Mouse (Mus musculus) CH12.LX (cell line): ENCODE results near the gene Coq8b. TPM values are rescaled to one million over a fixed set of nuclear protein-coding genes. Genes with fewer than 3 reads are reported as not detected.

Experiments
- DNase-seq: peaks from one replicate; pipeline ENCODE4 v3.0.0-alpha.2; 2013; ENCODE audit errors: extremely low read depth
- H3K27ac ChIP-seq: 2 replicates; pipeline ENCODE4 v1.5.1; 2012; ENCODE audit warnings: low read depth, mild to moderate bottlenecking, control low read depth, moderate library complexity; ENCODE audit not compliant: insufficient read depth
- H3K27me3 ChIP-seq: replicated peaks from 2 replicates; pipeline ENCODE3; 2012; ENCODE audit warnings: inconsistent platforms
- H3K36me3 ChIP-seq, 2 experiments: replicated peaks in 1 of 2; 2 replicates each; pipeline versions ENCODE3 to v1.6.1; 2012; ENCODE audit warnings: inconsistent platforms in 1 of 2, low read length in 1 of 2, mild to moderate bottlenecking in 1 of 2, mixed read lengths in 1 of 2, moderate library complexity in 1 of 2; ENCODE audit not compliant: control insufficient read depth in 1 of 2, insufficient read depth in 1 of 2
- H3K4me1 ChIP-seq, 2 experiments: 2 replicates each; pipeline ENCODE4 v1.6.1; 2012; ENCODE audit warnings: inconsistent platforms in 1 of 2, moderate library complexity in 1 of 2; ENCODE audit not compliant: insufficient read depth in 2 of 2, control insufficient read depth in 1 of 2
- H3K4me2 ChIP-seq: 2 replicates; pipeline ENCODE4 v1.6.1; 2012; ENCODE audit warnings: low read depth, mild to moderate bottlenecking, control low read depth; ENCODE audit not compliant: poor library complexity, insufficient read depth, severe bottlenecking
- H3K4me3 ChIP-seq, 3 experiments: fragments of 150-350 bp in 1 of 3; sonication (generic) in 1 of 3; replicated peaks in 1 of 3; 2 replicates each; pipeline versions ENCODE3 to v1.5.1; 2011 to 2012; ENCODE audit warnings: low read depth in 2 of 3, low read length in 2 of 3, mild to moderate bottlenecking in 2 of 3, moderate library complexity in 2 of 3, control low read depth in 1 of 3, improper control_type of control experiment in 1 of 3, inconsistent platforms in 1 of 3, mixed read lengths in 1 of 3; ENCODE audit not compliant: poor library complexity in 1 of 3
- H3K79me2 ChIP-seq: replicated peaks from 2 replicates; pipeline ENCODE4 v1.6.1; 2012; ENCODE audit warnings: mild to moderate bottlenecking, moderate library complexity; ENCODE audit not compliant: control insufficient read depth, poor library complexity, insufficient read depth, severe bottlenecking; ENCODE audit errors: extremely low read depth
- H3K9ac ChIP-seq: 2 replicates; pipeline ENCODE4 v1.6.1; 2012; ENCODE audit warnings: low read depth, mild to moderate bottlenecking, control low read depth, moderate library complexity; ENCODE audit not compliant: insufficient read depth
- H3K9me3 ChIP-seq: replicated peaks from 2 replicates; pipeline ENCODE3; 2012; ENCODE audit warnings: low read length, inconsistent platforms, mixed read lengths
- CHD2 ChIP-seq: IDR thresholded peaks from 2 replicates; pipeline ENCODE4 v1.6.1; 2011; ENCODE audit warnings: low read length, improper control_type of control experiment
- E2F4 ChIP-seq: IDR thresholded peaks from 2 replicates; pipeline ENCODE4 v1.6.1; 2011; ENCODE audit warnings: low read depth, low read length, improper control_type of control experiment; ENCODE audit not compliant: insufficient replicate concordance
- KAT2A ChIP-seq: IDR thresholded peaks from 2 replicates; pipeline ENCODE4 v1.6.1; 2012; ENCODE audit warnings: low read length, improper control_type of control experiment, inconsistent platforms; ENCODE audit not compliant: insufficient replicate concordance
- MXI1 ChIP-seq: IDR thresholded peaks from 2 replicates; pipeline ENCODE4 v1.6.1; 2011; ENCODE audit warnings: mild to moderate bottlenecking, low read depth, low read length, improper control_type of control experiment
- MYC ChIP-seq: IDR thresholded peaks from 2 replicates; pipeline ENCODE4 v1.6.1; 2011; ENCODE audit warnings: low read depth, mild to moderate bottlenecking, improper control_type of control experiment, low read length
- NELFE ChIP-seq: IDR thresholded peaks from 2 replicates; pipeline ENCODE4 v1.6.1; 2011; ENCODE audit warnings: low read depth, low read length, improper control_type of control experiment
- POLR2A ChIP-seq: IDR thresholded peaks from 2 replicates; pipeline ENCODE4 v1.6.1; 2011; ENCODE audit warnings: low read depth, mild to moderate bottlenecking, improper control_type of control experiment, low read length
- TBP ChIP-seq: conservative IDR thresholded peaks from 2 replicates; pipeline ENCODE4 v1.6.1; 2011; ENCODE audit warnings: low read depth, low read length, improper control_type of control experiment
- ZKSCAN1 ChIP-seq: IDR thresholded peaks from 2 replicates; pipeline ENCODE4 v1.6.1; 2012; ENCODE audit warnings: low read depth, inconsistent platforms, low read length, improper control_type of control experiment, borderline replicate concordance
- ZMIZ1 ChIP-seq: IDR thresholded peaks from 2 replicates; pipeline ENCODE4 v1.6.1; 2012; ENCODE audit warnings: low read depth, mild to moderate bottlenecking, inconsistent platforms, low read length, improper control_type of control experiment
- dilution Hi-C: fragments of 300-500 bp; cut with MboI; formaldehyde crosslinking; loops from 2 replicates; pipeline ENCODE4 v1.14.3; 2020; ENCODE audit warnings: low sequenced_read_pairs; ENCODE audit not compliant: extremely low pct_unique_long_range_greater_than_20kb, extremely low pct_ligation_motif_present
- in situ Hi-C: fragments of 300-500 bp; cut with MboI; formaldehyde crosslinking; loops from 3 replicates; pipeline ENCODE4 v1.14.3; 2019; ENCODE audit warnings: low sequenced_read_pairs, low pct_ligation_motif_present, low pct_unique_long_range_greater_than_20kb, mixed read lengths
- polyA plus RNA-seq: library from polyadenylated mRNA; unstranded; fragments of >175 nt; gene quantifications from 2 replicates; pipeline ENCODE4 v1.2.1, GENCODE M21; 2012; ENCODE audit warnings: low read depth; ENCODE audit not compliant: insufficient read length
- total RNA-seq, 2 experiments: library from RNA; depleted of rRNA; stranded (reverse); fragments of 300-350 nt in 1 of 2; fragments of >200 nt in 1 of 2; gene quantifications; 2 replicates each; pipeline ENCODE4 v1.2.3; 2012 to 2014

Gene Coq8b
- total and polyA plus RNA-seq, 3 experiments = 19.7 to 26.5 (median 21.3) TPM

GRCm38 (mm10) chr7:27195681-27196611, 36.9 kb upstream of the Coq8b start, which contains the start of the genes BC024978 and Snrpa (continued):
- peak; percentile 85 for TF ChIP-seq TBP
- TF ChIP-seq E2F4 = no peak
- no peak for TF ChIP-seq ZKSCAN1
- TF ChIP-seq NELFE = peak; percentile 54
- TF ChIP-seq POLR2A = peak; percentile 80
- peak; percentile 92 for TF ChIP-seq MXI1
- TF ChIP-seq KAT2A = peak; percentile 81; the same call in 1 of the 2 replicates
- TF ChIP-seq ZMIZ1 = peak; percentile 60; the same call in 1 of the 2 replicates
- peak; percentile 96 for TF ChIP-seq MYC

- DNase-seq = no peak
- dilution Hi-C loops = no loop called here
- peak overlapping the region; percentile 31; the same call in 1 of the 2 replicates for H3K4me2 ChIP-seq
Observed at GRCm38 (mm10) chr7:27197136-27197535, 35.7 kb upstream of the Coq8b start.

GRCm38 (mm10) chr7:27197634-27198033, 35.2 kb upstream of the Coq8b start:
- H3K4me2 ChIP-seq = no peak overlapping the region
- H3K4me1 ChIP-seq = peaks cover 11 to 59% of the 10 kb centered on the region in 2 experiments
- H3K36me3 ChIP-seq = peaks cover 15 to 57% of the 10 kb centered on the region in 2 experiments
- no peak for TF ChIP-seq ZMIZ1
- DNase-seq = no peak
- in situ Hi-C loops = no loop called here
- no peak overlapping the region for H3K27ac ChIP-seq
- no peak overlapping the region for H3K4me3 ChIP-seq
- no peak overlapping the region for H3K9ac ChIP-seq
- peaks cover 27% of the 10 kb centered on the region for H3K79me2 ChIP-seq
- dilution Hi-C loops = no loop called here
- H3K9me3 ChIP-seq = no peaks in the 10 kb centered on the region
- H3K27me3 ChIP-seq = no peaks in the 10 kb centered on the region

More at GRCm38 (mm10) chr7:27197136-27197535, 35.7 kb upstream of the Coq8b start:
- Histone ChIP-seq H3K27ac (no peak overlapping the region), H3K79me2 (peaks cover 31% of the 10 kb centered on the region), H3K4me1 (peaks cover 13 to 64% of the 10 kb centered on the region in 2 experiments), H3K9me3 (no peaks in the 10 kb centered on the region), H3K9ac (0 out of 2 replicates have a peak overlapping the region, but pooled peaks have one; percentile 91), H3K27me3 (no peaks in the 10 kb centered on the region), H3K4me3 (no peak overlapping the region), H3K36me3 (peaks cover 18 to 57% of the 10 kb centered on the region in 2 experiments)
- TF ChIP-seq ZMIZ1 (no peak), ZKSCAN1 (no peak), CHD2 (0 out of 2 replicates have a peak, but pooled peaks have one; percentile 15)
- in situ Hi-C loops = no loop called here
